Mouse (Mus musculus): ENCODE measurements around the gene Otud7b. TPM values are rescaled to one million over a fixed set of nuclear protein-coding genes. Genes with fewer than 3 reads are reported as not detected.

Otud7b gene
- polyA plus RNA-seq, 1 experiment, result 11.6 TPM

DNA sequence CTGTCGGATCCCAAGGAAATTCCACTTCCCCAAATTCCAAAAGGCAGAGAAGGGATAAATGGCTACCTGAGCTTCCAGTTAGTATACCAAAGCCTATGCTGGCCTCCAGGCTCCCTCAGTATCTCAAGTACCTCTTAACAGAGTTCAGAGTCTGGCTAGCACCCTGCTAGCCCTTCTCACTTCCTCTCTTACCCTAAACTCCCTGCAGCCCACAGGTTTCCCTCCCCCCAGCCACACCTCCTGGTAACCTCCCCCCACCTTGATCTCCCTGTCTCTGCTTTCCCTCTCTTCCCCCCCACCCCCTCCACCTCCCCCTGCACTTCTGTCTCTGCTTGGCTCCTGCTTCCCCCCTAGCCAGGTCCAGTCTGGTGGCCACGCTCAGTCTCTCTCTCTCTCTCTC lies 95.4 kb downstream of the Otud7b start:
- no peak overlapping the region for H3K27ac ChIP-seq (ENCODE audit: control insufficient read depth, insufficient read depth, low read length)
- WGBS, result 64% methylated on average over 2 of the region's 2 CpGs

DNA sequence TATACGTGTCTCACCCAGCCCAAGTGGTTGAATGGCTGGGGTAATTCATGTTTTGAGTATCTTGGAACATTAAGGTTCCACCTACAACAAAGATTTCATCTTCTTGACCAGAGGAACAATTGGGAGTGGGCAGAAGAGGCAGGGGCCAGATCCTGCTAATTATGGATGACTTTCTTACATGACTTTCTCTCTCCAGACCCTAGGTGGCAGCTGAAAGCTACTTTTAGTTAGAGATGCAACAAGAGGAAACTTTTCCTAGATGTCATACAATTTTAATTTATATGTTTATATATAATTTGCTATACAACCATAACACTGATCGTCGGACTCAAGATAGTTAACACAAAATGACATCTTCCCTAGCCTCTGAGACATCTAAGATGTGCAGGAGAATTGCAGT lies 103.5 kb downstream of the Otud7b start:
- 73% methylated on average over 3 of the region's 3 CpGs for WGBS

More for the DNA sequence above, 95.4 kb downstream of the Otud7b start:
- DNase-seq, result no peak
- Histone ChIP-seq H3K4me3 (ENCODE audit: control insufficient read depth, insufficient read depth, low read length) (no peak overlapping the region), H3K4me1 (replicated peaks; ENCODE audit: control insufficient read depth, insufficient read depth, low read length) (peaks cover 20% of the 10 kb centered on the region), H3K36me3 (ENCODE audit: control insufficient read depth, insufficient read depth, low read length) (no peaks in the 10 kb centered on the region), H3K27me3 (ENCODE audit: control insufficient read depth, insufficient read depth, low read length) (no peaks in the 10 kb centered on the region)
- TF ChIP-seq POLR2A (IDR thresholded peaks at IDR 0.05; ENCODE audit: control insufficient read depth, extremely low read depth, insufficient read depth, low read length, poor library complexity) (no peak), CTCF (IDR thresholded peaks at IDR 0.05; ENCODE audit: borderline replicate concordance, control insufficient read depth, extremely low read depth, insufficient read depth, low read length, poor library complexity) (no peak)

DNA sequence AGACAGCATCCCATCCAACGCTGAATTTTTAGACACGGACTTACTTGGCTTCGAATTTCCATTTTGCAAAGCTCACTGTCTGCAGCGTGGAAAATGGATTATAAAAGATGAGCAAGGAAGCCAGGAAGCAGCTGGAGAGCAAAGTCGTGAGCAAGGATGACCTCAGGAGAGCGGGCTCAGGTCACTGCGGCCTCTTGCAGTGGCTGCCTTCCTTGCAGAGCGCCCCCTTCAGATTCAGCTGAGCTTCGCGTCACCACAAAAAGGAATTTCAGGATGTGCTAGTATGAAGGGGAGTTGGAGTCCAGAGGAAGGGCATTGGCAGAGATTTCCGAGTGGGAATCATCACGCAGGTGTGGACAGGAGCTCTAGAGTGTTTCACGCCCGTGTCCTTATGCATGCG lies 104.9 kb downstream of the Otud7b start:
- DNase-seq, result no peak
- TF ChIP-seq POLR2A (IDR thresholded peaks at IDR 0.05; ENCODE audit: control insufficient read depth, extremely low read depth, insufficient read depth, low read length, poor library complexity) (no peak), CTCF (IDR thresholded peaks at IDR 0.05; ENCODE audit: borderline replicate concordance, control insufficient read depth, extremely low read depth, insufficient read depth, low read length, poor library complexity) (no peak)
- Histone ChIP-seq H3K4me3 (ENCODE audit: control insufficient read depth, insufficient read depth, low read length) (no peak overlapping the region), H3K27ac (ENCODE audit: control insufficient read depth, insufficient read depth, low read length) (no peak overlapping the region), H3K27me3 (ENCODE audit: control insufficient read depth, insufficient read depth, low read length) (no peaks in the 10 kb centered on the region), H3K36me3 (ENCODE audit: control insufficient read depth, insufficient read depth, low read length) (no peaks in the 10 kb centered on the region), H3K4me1 (replicated peaks; ENCODE audit: control insufficient read depth, insufficient read depth, low read length) (no peaks in the 10 kb centered on the region)
- 61% methylated on average over 15 of the region's 15 CpGs for WGBS

More for the DNA sequence above, 103.5 kb downstream of the Otud7b start:
- H3K27me3 ChIP-seq (ENCODE audit: control insufficient read depth, insufficient read depth, low read length), result no peaks in the 10 kb centered on the region
- H3K36me3 ChIP-seq (ENCODE audit: control insufficient read depth, insufficient read depth, low read length), result no peaks in the 10 kb centered on the region
- TF ChIP-seq CTCF (IDR thresholded peaks at IDR 0.05; ENCODE audit: borderline replicate concordance, control insufficient read depth, extremely low read depth, insufficient read depth, low read length, poor library complexity) (no peak), POLR2A (IDR thresholded peaks at IDR 0.05; ENCODE audit: control insufficient read depth, extremely low read depth, insufficient read depth, low read length, poor library complexity) (no peak)
- no peak for DNase-seq
- H3K4me1 ChIP-seq (replicated peaks; ENCODE audit: control insufficient read depth, insufficient read depth, low read length), result no peaks in the 10 kb centered on the region
- no peak overlapping the region for H3K27ac ChIP-seq (ENCODE audit: control insufficient read depth, insufficient read depth, low read length)
- no peak overlapping the region for H3K4me3 ChIP-seq (ENCODE audit: control insufficient read depth, insufficient read depth, low read length)

Other genes starting within 250 kb of the Otud7b start
- gene Prpf3, start 248.6 kb upstream of the Otud7b start, polyA plus RNA-seq (2012; rRNA removed), result 21.1 and 32.5 TPM in 2 replicates
- gene Mrps21, start 233.0 kb upstream of the Otud7b start, polyA plus RNA-seq (2012; rRNA removed), result 56.3 and 60.5 TPM in 2 replicates
- gene Ciart, start 222.3 kb upstream of the Otud7b start, polyA plus RNA-seq (2012; rRNA removed), result 3.0 and 3.1 TPM in 2 replicates
- 4.5 and 6.0 TPM in 2 replicates for gene BC028528, start 212.5 kb upstream of the Otud7b start, polyA plus RNA-seq (2012; rRNA removed)
- gene Aph1a, start 210.6 kb upstream of the Otud7b start, polyA plus RNA-seq (2012; rRNA removed), result 139 and 156 TPM in 2 replicates
- 4.3 and 13.0 TPM in 2 replicates for gene Car14, start 199.8 kb upstream of the Otud7b start, polyA plus RNA-seq (2012; rRNA removed)
- 89.1 and 120 TPM in 2 replicates for gene Anp32e, start 175.3 kb upstream of the Otud7b start, polyA plus RNA-seq (2012; rRNA removed)
- gene Plekho1, start 108.5 kb upstream of the Otud7b start, polyA plus RNA-seq (2012; rRNA removed), result 65.8 and 73.9 TPM in 2 replicates
- 5.8 and 7.5 TPM in 2 replicates for gene Vps45, start 46.1 kb upstream of the Otud7b start, polyA plus RNA-seq (2012; rRNA removed)
- 4.0 and 5.8 TPM in 2 replicates for gene Mtmr11, start 57.5 kb downstream of the Otud7b start, polyA plus RNA-seq (2012; rRNA removed)
- gene Sf3b4, start 67.8 kb downstream of the Otud7b start, polyA plus RNA-seq (2012; rRNA removed), result 175 and 219 TPM in 2 replicates
- 3.7 and 4.4 TPM in 2 replicates for gene Sv2a, start 76.6 kb downstream of the Otud7b start, polyA plus RNA-seq (2012; rRNA removed)
- 54.1 and 55.4 TPM in 2 replicates for gene Bola1, start 115.2 kb downstream of the Otud7b start, polyA plus RNA-seq (2012; rRNA removed)
- 6.1 and 15.8 TPM in 2 replicates for gene Hist2h2ab, start 115.3 kb downstream of the Otud7b start, polyA plus RNA-seq (2012; rRNA removed)
- 149 and 173 TPM in 2 replicates for gene Hist2h2ac, start 116.4 kb downstream of the Otud7b start, polyA plus RNA-seq (2012; rRNA removed)
- 14.7 and 16.7 TPM in 2 replicates for gene Hist2h2be, start 116.6 kb downstream of the Otud7b start, polyA plus RNA-seq (2012; rRNA removed)
- 1,020 and 1,654 TPM in 2 replicates for gene Hist2h3c2, start 134.6 kb downstream of the Otud7b start, polyA plus RNA-seq (2012; rRNA removed)
- 255 and 367 TPM in 2 replicates for gene Hist2h2aa2, start 135.7 kb downstream of the Otud7b start, polyA plus RNA-seq (2012; rRNA removed)
- gene Hist2h2aa1, start 141.0 kb downstream of the Otud7b start, polyA plus RNA-seq (2012; rRNA removed), result 565 and 592 TPM in 2 replicates
- gene Hist2h3c1, start 142.2 kb downstream of the Otud7b start, polyA plus RNA-seq (2012; rRNA removed), result not detected in 2 replicates
- 87.7 and 101 TPM in 2 replicates for gene Hist2h4, start 158.8 kb downstream of the Otud7b start, polyA plus RNA-seq (2012; rRNA removed)
- gene Hist2h3b, start 164.1 kb downstream of the Otud7b start, polyA plus RNA-seq (2012; rRNA removed), result 1,135 and 1,442 TPM in 2 replicates
- gene Hist2h2bb, start 165.2 kb downstream of the Otud7b start, polyA plus RNA-seq (2012; rRNA removed), result 163 and 177 TPM in 2 replicates
- gene Fcgr1, start 189.4 kb downstream of the Otud7b start, polyA plus RNA-seq (2012; rRNA removed), result 3.8 and 6.8 TPM in 2 replicates

All from thymus, adult 2 months (tissue).